Mouse (Mus musculus) cerebellum, postnatal 14 days (tissue): ENCODE measurements around the gene Abi1.
"Not testable (repeated sequence)": the region's sequence is repeated elsewhere in the genome, so short reads cannot be mapped to it uniquely, and the experiment has no call there.

Experiments used
- DNase-seq, 2 experiments: peaks; one replicate each; pipeline ENCODE4 v3.0.0; 2021; ENCODE audit warnings: mixed read lengths in 2 of 2

The Abi1 gene

GRCm38 (mm10) chr2:22957415-22957814, 82.6 kb downstream of the Abi1 start:
- DNase-seq, result no peak

- DNase-seq, result no peak
Observed at GRCm38 (mm10) chr2:22955914-22956313, 84.1 kb downstream of the Abi1 start.

- DNase-seq, result no peak
Observed at GRCm38 (mm10) chr2:22954278-22954677, 85.8 kb downstream of the Abi1 start.

GRCm38 (mm10) chr2:22949956-22950355, 90.1 kb downstream of the Abi1 start:
- no peak for DNase-seq

GRCm38 (mm10) chr2:22933556-22933955, 106.5 kb downstream of the Abi1 start:
- no peak for DNase-seq

GRCm38 (mm10) chr2:22928259-22928658, 111.8 kb downstream of the Abi1 start:
- no peak for DNase-seq

- DNase-seq, result not testable (repeated sequence)
Observed at GRCm38 (mm10) chr2:22925911-22926310, 114.1 kb downstream of the Abi1 start.

GRCm38 (mm10) chr2:22918651-22919050, 121.4 kb downstream of the Abi1 start:
- no peak for DNase-seq

- no peak for DNase-seq
Observed at GRCm38 (mm10) chr2:22914421-22914820, 125.6 kb downstream of the Abi1 start.

GRCm38 (mm10) chr2:22903947-22904346, 136.1 kb downstream of the Abi1 start:
- no peak for DNase-seq

GRCm38 (mm10) chr2:22895282-22896273, 144.5 kb downstream of the Abi1 start, which contains the start of gene Pdss1:
Pdss1 (plus strand) TSS chr2:22895522.
- peak; percentile 95 to 96 for DNase-seq

- peak in 1 of 2 experiments; percentile 19 for DNase-seq
Observed at GRCm38 (mm10) chr2:22894932-22895281, 145.1 kb downstream of the Abi1 start.
